Mouse (Mus musculus) CH12.LX (cell line): ENCODE results near the gene Maip1. TPM values are rescaled to one million over a fixed set of nuclear protein-coding genes. Genes with fewer than 3 reads are reported as not detected.

ENCODE experiments used
- DNase-seq: peaks from one replicate; pipeline ENCODE4 v3.0.0-alpha.2; 2013; ENCODE audit errors: extremely low read depth
- H3K27ac ChIP-seq: 2 replicates; pipeline ENCODE4 v1.5.1; 2012; ENCODE audit warnings: low read depth, mild to moderate bottlenecking, control low read depth, moderate library complexity; ENCODE audit not compliant: insufficient read depth
- H3K27me3 ChIP-seq: replicated peaks from 2 replicates; pipeline ENCODE3; 2012; ENCODE audit warnings: inconsistent platforms
- H3K36me3 ChIP-seq, 2 experiments: replicated peaks in 1 of 2; 2 replicates each; pipeline versions ENCODE3 to v1.6.1; 2012; ENCODE audit warnings: inconsistent platforms in 1 of 2, low read length in 1 of 2, mild to moderate bottlenecking in 1 of 2, mixed read lengths in 1 of 2, moderate library complexity in 1 of 2; ENCODE audit not compliant: control insufficient read depth in 1 of 2, insufficient read depth in 1 of 2
- H3K4me1 ChIP-seq, 2 experiments: 2 replicates each; pipeline ENCODE4 v1.6.1; 2012; ENCODE audit warnings: inconsistent platforms in 1 of 2, moderate library complexity in 1 of 2; ENCODE audit not compliant: insufficient read depth in 2 of 2, control insufficient read depth in 1 of 2
- H3K4me2 ChIP-seq: 2 replicates; pipeline ENCODE4 v1.6.1; 2012; ENCODE audit warnings: low read depth, mild to moderate bottlenecking, control low read depth; ENCODE audit not compliant: poor library complexity, insufficient read depth, severe bottlenecking
- H3K4me3 ChIP-seq, 3 experiments: fragments of 150-350 bp in 1 of 3; sonication (generic) in 1 of 3; replicated peaks in 1 of 3; 2 replicates each; pipeline versions ENCODE3 to v1.5.1; 2011 to 2012; ENCODE audit warnings: low read depth in 2 of 3, low read length in 2 of 3, mild to moderate bottlenecking in 2 of 3, moderate library complexity in 2 of 3, control low read depth in 1 of 3, improper control_type of control experiment in 1 of 3, inconsistent platforms in 1 of 3, mixed read lengths in 1 of 3; ENCODE audit not compliant: poor library complexity in 1 of 3
- H3K79me2 ChIP-seq: replicated peaks from 2 replicates; pipeline ENCODE4 v1.6.1; 2012; ENCODE audit warnings: mild to moderate bottlenecking, moderate library complexity; ENCODE audit not compliant: control insufficient read depth, poor library complexity, insufficient read depth, severe bottlenecking; ENCODE audit errors: extremely low read depth
- H3K9ac ChIP-seq: 2 replicates; pipeline ENCODE4 v1.6.1; 2012; ENCODE audit warnings: low read depth, mild to moderate bottlenecking, control low read depth, moderate library complexity; ENCODE audit not compliant: insufficient read depth
- H3K9me3 ChIP-seq: replicated peaks from 2 replicates; pipeline ENCODE3; 2012; ENCODE audit warnings: low read length, inconsistent platforms, mixed read lengths
- CHD2 ChIP-seq: IDR thresholded peaks from 2 replicates; pipeline ENCODE4 v1.6.1; 2011; ENCODE audit warnings: low read length, improper control_type of control experiment
- CTCF ChIP-seq, 2 experiments: IDR thresholded peaks in 1 of 2; conservative IDR thresholded peaks in 1 of 2; 2 replicates each; pipeline ENCODE4 v1.5.1; 2011 to 2012; ENCODE audit warnings: low read depth in 2 of 2, low read length in 2 of 2, improper control_type of control experiment in 1 of 2, inconsistent platforms in 1 of 2, mild to moderate bottlenecking in 1 of 2, moderate library complexity in 1 of 2
- HCFC1 ChIP-seq: IDR thresholded peaks from 2 replicates; pipeline ENCODE4 v1.6.1; 2012; ENCODE audit warnings: low read depth, mild to moderate bottlenecking, inconsistent platforms, low read length, improper control_type of control experiment
- MAX ChIP-seq: IDR thresholded peaks from 2 replicates; pipeline ENCODE4 v1.6.1; 2011; ENCODE audit warnings: low read length, improper control_type of control experiment
- MAZ ChIP-seq: IDR thresholded peaks from 2 replicates; pipeline ENCODE4 v1.6.1; 2012; ENCODE audit warnings: low read depth, mild to moderate bottlenecking, inconsistent platforms, low read length, improper control_type of control experiment, moderate library complexity
- MEF2A ChIP-seq: IDR thresholded peaks from 2 replicates; pipeline ENCODE4 v1.6.1; 2014; ENCODE audit warnings: low read depth, mild to moderate bottlenecking, inconsistent platforms, low read length, improper control_type of control experiment, borderline replicate concordance
- NELFE ChIP-seq: IDR thresholded peaks from 2 replicates; pipeline ENCODE4 v1.6.1; 2011; ENCODE audit warnings: low read depth, low read length, improper control_type of control experiment
- POLR2A ChIP-seq: IDR thresholded peaks from 2 replicates; pipeline ENCODE4 v1.6.1; 2011; ENCODE audit warnings: low read depth, mild to moderate bottlenecking, improper control_type of control experiment, low read length
- POLR2AphosphoS2 ChIP-seq: IDR thresholded peaks from 2 replicates; pipeline ENCODE4 v1.6.1; 2011; ENCODE audit warnings: low read depth, low read length, improper control_type of control experiment
- RAD21 ChIP-seq: IDR thresholded peaks from 2 replicates; pipeline ENCODE4 v1.6.1; 2011; ENCODE audit warnings: low read depth, mild to moderate bottlenecking, low read length, improper control_type of control experiment, moderate library complexity
- RCOR1 ChIP-seq: conservative IDR thresholded peaks from 2 replicates; pipeline ENCODE4 v1.6.1; 2012; ENCODE audit warnings: low read depth, mild to moderate bottlenecking, inconsistent platforms, low read length, improper control_type of control experiment
- SIN3A ChIP-seq: IDR thresholded peaks from 2 replicates; pipeline ENCODE4 v1.6.1; 2012; ENCODE audit warnings: low read length, improper control_type of control experiment, inconsistent platforms
- TBP ChIP-seq: conservative IDR thresholded peaks from 2 replicates; pipeline ENCODE4 v1.6.1; 2011; ENCODE audit warnings: low read depth, low read length, improper control_type of control experiment
- ZKSCAN1 ChIP-seq: IDR thresholded peaks from 2 replicates; pipeline ENCODE4 v1.6.1; 2012; ENCODE audit warnings: low read depth, inconsistent platforms, low read length, improper control_type of control experiment, borderline replicate concordance
- dilution Hi-C: fragments of 300-500 bp; cut with MboI; formaldehyde crosslinking; loops from 2 replicates; pipeline ENCODE4 v1.14.3; 2020; ENCODE audit warnings: low sequenced_read_pairs; ENCODE audit not compliant: extremely low pct_unique_long_range_greater_than_20kb, extremely low pct_ligation_motif_present
- in situ Hi-C: fragments of 300-500 bp; cut with MboI; formaldehyde crosslinking; loops from 3 replicates; pipeline ENCODE4 v1.14.3; 2019; ENCODE audit warnings: low sequenced_read_pairs, low pct_ligation_motif_present, low pct_unique_long_range_greater_than_20kb, mixed read lengths
- polyA plus RNA-seq: library from polyadenylated mRNA; unstranded; fragments of >175 nt; gene quantifications from 2 replicates; pipeline ENCODE4 v1.2.1, GENCODE M21; 2012; ENCODE audit warnings: low read depth; ENCODE audit not compliant: insufficient read length
- total RNA-seq, 2 experiments: library from RNA; depleted of rRNA; stranded (reverse); fragments of 300-350 nt in 1 of 2; fragments of >200 nt in 1 of 2; gene quantifications; 2 replicates each; pipeline ENCODE4 v1.2.3; 2012 to 2014

The Maip1 gene
- total and polyA plus RNA-seq, 3 experiments: 7.0 to 15.5 (median 13.9) TPM

DNA sequence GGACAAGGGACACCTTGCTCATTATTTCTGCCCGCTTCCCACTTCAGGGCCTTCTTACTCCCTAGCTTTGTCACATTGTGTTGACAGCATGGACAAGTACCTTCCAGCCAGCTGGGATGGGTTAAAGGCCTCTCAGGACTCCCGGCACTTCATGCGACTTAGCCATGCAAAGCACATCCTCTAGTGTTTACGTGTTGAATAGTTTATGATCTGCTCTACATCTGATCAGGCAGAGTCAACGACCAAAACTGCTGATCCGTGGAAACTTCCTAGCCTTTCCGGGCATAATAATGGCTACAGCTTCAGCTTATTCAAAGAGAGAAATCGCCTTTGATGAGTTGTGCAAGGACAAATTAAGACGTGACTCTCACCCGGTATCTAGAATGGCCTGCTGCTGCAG, 39.6 kb downstream of the Maip1 start:
- H3K27me3 ChIP-seq: no peaks in the 10 kb centered on the region
- no peak overlapping the region for H3K27ac ChIP-seq
- H3K9ac ChIP-seq: no peak overlapping the region
- H3K79me2 ChIP-seq: no peaks in the 10 kb centered on the region
- in situ Hi-C loops: no loop called here
- no peak overlapping the region for H3K4me2 ChIP-seq
- H3K4me1 ChIP-seq: no peaks in the 10 kb centered on the region
- H3K4me3 ChIP-seq: no peak overlapping the region
- dilution Hi-C loops: no loop called here
- DNase-seq: no peak
- H3K9me3 ChIP-seq: no peaks in the 10 kb centered on the region
- no peaks in the 10 kb centered on the region for H3K36me3 ChIP-seq
- TF ChIP-seq SIN3A: no peak

DNA sequence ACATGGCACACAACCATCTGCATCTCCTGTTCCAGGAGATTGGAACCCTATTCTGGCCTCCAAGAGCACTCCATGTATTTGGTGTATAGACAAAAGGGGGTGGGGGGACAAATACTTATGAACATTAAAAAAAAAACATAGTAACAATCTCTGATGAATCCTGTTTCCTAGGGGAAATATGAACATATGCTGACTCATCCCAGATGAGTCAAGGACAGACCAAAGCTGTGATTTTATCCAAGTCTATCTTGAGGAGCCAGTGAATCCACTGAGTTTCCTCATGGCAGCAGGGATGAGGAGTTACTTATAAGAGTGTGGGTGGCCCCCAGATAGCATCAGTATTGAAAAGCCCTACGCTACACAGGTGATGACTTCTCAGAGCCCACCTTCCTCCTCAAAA, 44.1 kb downstream of the Maip1 start:
- no peaks in the 10 kb centered on the region for H3K79me2 ChIP-seq
- in situ Hi-C loops: no loop called here
- DNase-seq: no peak
- H3K9me3 ChIP-seq: no peaks in the 10 kb centered on the region
- no peaks in the 10 kb centered on the region for H3K4me1 ChIP-seq
- H3K36me3 ChIP-seq: no peaks in the 10 kb centered on the region
- no peaks in the 10 kb centered on the region for H3K27me3 ChIP-seq
- no peak overlapping the region for H3K27ac ChIP-seq
- H3K4me2 ChIP-seq: no peak overlapping the region
- no peak overlapping the region for H3K4me3 ChIP-seq
- no peak overlapping the region for H3K9ac ChIP-seq
- dilution Hi-C loops: no loop called here
- no peak for TF ChIP-seq MAZ
- no peak for TF ChIP-seq POLR2AphosphoS2
- no peak for TF ChIP-seq MAX
- TF ChIP-seq NELFE: no peak

DNA sequence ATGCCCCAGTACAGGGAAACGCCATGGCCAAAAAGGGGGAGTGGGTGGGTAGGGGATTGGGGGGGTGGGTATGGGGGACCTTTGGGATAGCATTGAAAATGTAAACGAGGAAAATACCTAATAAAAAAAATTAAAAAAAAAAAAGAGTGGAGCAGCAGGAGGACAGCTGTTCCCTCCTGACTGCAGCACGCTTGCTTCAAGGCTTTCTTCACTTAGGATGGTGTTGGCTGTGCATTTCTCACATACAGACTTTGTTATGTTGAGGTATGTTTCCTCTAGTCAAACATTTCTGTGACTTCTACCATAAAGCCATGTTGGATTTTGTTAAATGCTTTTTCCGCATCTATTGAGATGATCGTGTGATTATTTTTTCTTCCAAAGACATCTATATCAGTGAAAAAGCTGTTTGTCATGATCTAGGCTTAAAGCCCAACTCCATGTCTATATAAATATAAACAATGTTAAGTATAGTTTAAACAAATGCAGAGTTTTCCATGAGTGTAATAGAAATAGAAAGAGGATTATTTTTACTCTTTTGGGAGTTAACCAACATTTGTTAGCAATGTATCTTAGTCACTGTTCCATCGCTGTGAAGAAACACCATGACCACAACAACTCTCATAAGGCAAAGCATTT, 54.3 kb downstream of the Maip1 start:
- Histone ChIP-seq H3K9ac (no peak overlapping the region), H3K79me2 (no peaks in the 10 kb centered on the region), H3K4me3 (no peak overlapping the region), H3K27ac (no peak overlapping the region), H3K27me3 (no peaks in the 10 kb centered on the region), H3K4me1 (no peaks in the 10 kb centered on the region), H3K36me3 (no peaks in the 10 kb centered on the region), H3K4me2 (no peak overlapping the region), H3K9me3 (no peaks in the 10 kb centered on the region)
- no peak for TF ChIP-seq SIN3A
- no peak for TF ChIP-seq RCOR1
- no peak for TF ChIP-seq POLR2A
- TF ChIP-seq MEF2A: no peak
- no peak for TF ChIP-seq HCFC1
- TF ChIP-seq CHD2: no peak
- TF ChIP-seq RAD21: no peak
- TF ChIP-seq ZKSCAN1: no peak
- TF ChIP-seq CTCF (conservative IDR thresholded peaks at IDR 0.05 in 1 of 2, IDR thresholded peaks at IDR 0.05 in 1 of 2; ENCODE audit: low read depth in 2 of 2, low read length in 2 of 2): no peak
- TF ChIP-seq TBP: no peak
- in situ Hi-C loops (no loop called here), dilution Hi-C loops (no loop called here)
- no peak for DNase-seq

Other genes with a start within 250 kb of the Maip1 start
- gene 1700066M21Rik, start 28.7 kb upstream of the Maip1 start, total RNA-seq (2012; rRNA removed): 8.0 TPM in 2 replicates
- gene 1700066M21Rik, start 28.7 kb upstream of the Maip1 start, total RNA-seq (2014; rRNA removed): 17.4 and 19.4 TPM in 2 replicates
- 5.9 and 7.0 TPM in 2 replicates for gene 1700066M21Rik, start 28.7 kb upstream of the Maip1 start, polyA plus RNA-seq
- 20.3 and 21.3 TPM in 2 replicates for gene Tyw5, start 773 bp downstream of the Maip1 start, total RNA-seq (2012; rRNA removed)
- gene Tyw5, start 773 bp downstream of the Maip1 start, total RNA-seq (2014; rRNA removed): 50.1 and 68.9 TPM in 2 replicates
- 21.0 and 24.7 TPM in 2 replicates for gene Tyw5, start 773 bp downstream of the Maip1 start, polyA plus RNA-seq